Mouse (Mus musculus) testis, adult 2 months (tissue): ENCODE data around the gene Sgca. TPM values are rescaled to one million over a fixed set of nuclear protein-coding genes. Genes with fewer than 3 reads are reported as not detected.

Experiments used
- H3K27ac ChIP-seq: fragments of 200-500 bp; 2 replicates; pipeline ENCODE4 v1.5.1; 2012; ENCODE audit warnings: low read depth, low read length; ENCODE audit not compliant: control insufficient read depth, insufficient read depth
- H3K27me3 ChIP-seq: fragments of 200-500 bp; 2 replicates; pipeline ENCODE4 v1.6.1; 2012; ENCODE audit warnings: mild to moderate bottlenecking, low read length, moderate library complexity; ENCODE audit not compliant: control insufficient read depth, insufficient read depth
- H3K36me3 ChIP-seq: fragments of 200-500 bp; 2 replicates; pipeline ENCODE4 v1.6.1; 2012; ENCODE audit warnings: mild to moderate bottlenecking, low read length; ENCODE audit not compliant: control insufficient read depth, insufficient read depth
- H3K4me1 ChIP-seq: fragments of 200-500 bp; 2 replicates; pipeline ENCODE4 v1.6.1; 2012; ENCODE audit warnings: low read length; ENCODE audit not compliant: control insufficient read depth, insufficient read depth
- H3K4me3 ChIP-seq: fragments of 200-500 bp; 2 replicates; pipeline ENCODE4 v1.5.1; 2012; ENCODE audit warnings: low read depth, mild to moderate bottlenecking, low read length, moderate library complexity, mixed read lengths; ENCODE audit not compliant: control insufficient read depth
- CTCF ChIP-seq: fragments of 200-500 bp; IDR thresholded peaks from 2 replicates; pipeline ENCODE4 v1.5.1; 2012; ENCODE audit warnings: low read depth, mild to moderate bottlenecking, inconsistent platforms, low read length, moderate library complexity; ENCODE audit not compliant: control insufficient read depth, insufficient read depth, insufficient replicate concordance
- POLR2A ChIP-seq: fragments of 200-500 bp; IDR thresholded peaks from 2 replicates; pipeline ENCODE4 v1.6.1; 2012; ENCODE audit warnings: low read depth, mild to moderate bottlenecking, inconsistent platforms, low read length, moderate library complexity; ENCODE audit not compliant: control insufficient read depth
- polyA plus RNA-seq: library from polyadenylated mRNA; depleted of rRNA; stranded (reverse); fragments of >200 nt; gene quantifications from 2 replicates; pipeline ENCODE4 v1.2.3, GENCODE M21; 2012; rRNA removed

Sgca gene
- polyA plus RNA-seq, 1 experiment = 27.5 TPM

DNA sequence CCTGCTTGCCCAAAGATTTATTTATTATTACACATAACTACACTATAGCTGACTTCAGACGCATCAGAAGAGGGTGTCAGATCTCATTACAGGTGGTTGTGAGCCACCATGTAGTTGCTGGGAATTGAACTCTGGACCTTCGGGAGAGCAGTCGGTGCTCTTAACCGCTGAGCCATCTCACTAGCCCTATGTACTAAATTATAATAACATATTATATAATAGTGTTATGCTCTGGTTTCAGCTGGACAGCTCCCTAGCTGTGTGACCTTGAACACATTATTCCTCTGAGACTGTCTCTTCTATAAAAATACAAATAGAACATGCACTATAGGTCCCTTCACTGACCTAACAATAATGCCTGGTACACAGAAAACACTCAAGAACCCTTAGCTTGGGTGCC, 51.1 kb downstream of the Sgca start:
- TF ChIP-seq POLR2A = no peak
- TF ChIP-seq CTCF = no peak
- no peaks in the 10 kb centered on the region for H3K27me3 ChIP-seq
- H3K4me1 ChIP-seq = peaks cover 6% of the 10 kb centered on the region
- H3K36me3 ChIP-seq = no peaks in the 10 kb centered on the region
- no peak overlapping the region for H3K27ac ChIP-seq
- H3K4me3 ChIP-seq = no peak overlapping the region

DNA sequence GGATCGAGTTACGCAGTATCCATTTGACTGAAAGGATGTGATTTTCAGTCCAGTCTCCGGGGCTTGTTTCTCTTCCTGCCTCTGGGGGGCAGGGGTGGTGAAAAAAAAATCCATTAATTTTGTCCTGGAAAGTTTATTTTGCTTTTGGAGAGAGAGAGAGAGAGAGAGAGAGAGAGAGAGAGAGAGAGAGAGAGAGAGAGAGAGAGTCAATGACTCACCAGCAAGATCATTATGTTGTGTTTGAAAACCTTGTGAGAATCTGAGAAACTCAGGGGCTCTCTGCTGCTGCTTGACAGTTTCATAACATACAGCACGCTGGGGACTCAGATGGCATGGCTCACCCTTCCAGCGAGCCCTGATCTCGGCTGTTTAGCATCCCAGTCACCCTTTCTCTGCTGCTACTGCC, 55.1 kb downstream of the Sgca start:
- no peaks in the 10 kb centered on the region; the same call in 1 of the 2 replicates for H3K4me1 ChIP-seq
- H3K27ac ChIP-seq = no peak overlapping the region
- TF ChIP-seq POLR2A (no peak), CTCF (no peak)

DNA sequence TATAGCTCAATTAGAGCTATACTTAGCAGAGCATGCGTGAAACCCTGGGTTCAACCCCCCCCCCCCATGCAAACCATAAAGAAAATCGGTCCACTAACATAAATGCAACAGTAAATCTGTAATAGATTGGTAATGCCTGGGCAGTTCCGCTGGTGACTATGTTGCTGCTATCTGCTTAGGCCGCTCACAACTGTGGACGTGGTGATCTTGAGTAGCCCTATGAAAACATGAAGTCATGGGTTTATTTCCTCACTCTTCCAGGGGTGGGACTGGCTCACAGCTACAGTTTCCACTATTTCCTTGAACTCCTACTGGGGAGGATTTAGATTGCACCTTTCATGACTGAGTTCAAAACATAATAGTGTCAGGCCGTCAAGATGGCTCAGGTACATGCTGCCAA, 58.4 kb downstream of the Sgca start:
- no peak overlapping the region for H3K4me3 ChIP-seq
- no peak for TF ChIP-seq POLR2A
- TF ChIP-seq CTCF = no peak
- no peaks in the 10 kb centered on the region for H3K27me3 ChIP-seq
- no peaks in the 10 kb centered on the region; the same call in 1 of the 2 replicates for H3K4me1 ChIP-seq
- H3K36me3 ChIP-seq = no peaks in the 10 kb centered on the region
- H3K27ac ChIP-seq = no peak overlapping the region

More for the DNA sequence above, 55.1 kb downstream of the Sgca start:
- Histone ChIP-seq H3K4me3 (no peak overlapping the region), H3K36me3 (no peaks in the 10 kb centered on the region), H3K27me3 (no peaks in the 10 kb centered on the region)

DNA sequence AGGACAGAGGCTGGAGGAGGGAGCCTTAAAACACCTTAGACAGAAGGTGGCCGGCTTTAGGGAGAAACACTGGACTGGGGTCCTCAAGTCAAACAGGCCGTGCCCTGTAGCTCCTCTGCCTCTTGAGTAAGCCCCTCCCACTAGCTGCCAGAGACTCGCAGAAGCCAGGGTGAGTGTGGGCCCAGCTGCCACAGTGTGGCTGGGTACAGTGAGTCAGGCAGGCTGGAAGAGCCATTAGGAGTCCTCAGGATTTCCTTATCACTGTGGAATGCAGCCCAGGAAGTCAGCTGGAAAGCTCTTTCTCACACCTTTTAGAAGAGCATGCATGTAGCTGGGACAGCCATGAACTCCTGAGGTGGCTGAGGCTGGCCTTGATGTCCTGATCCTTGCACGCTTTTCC, 59.6 kb downstream of the Sgca start:
- Histone ChIP-seq H3K4me1 (no peaks in the 10 kb centered on the region; the same call in 1 of the 2 replicates), H3K4me3 (no peak overlapping the region), H3K36me3 (no peaks in the 10 kb centered on the region), H3K27ac (no peak overlapping the region), H3K27me3 (no peaks in the 10 kb centered on the region)
- TF ChIP-seq CTCF = no peak

DNA sequence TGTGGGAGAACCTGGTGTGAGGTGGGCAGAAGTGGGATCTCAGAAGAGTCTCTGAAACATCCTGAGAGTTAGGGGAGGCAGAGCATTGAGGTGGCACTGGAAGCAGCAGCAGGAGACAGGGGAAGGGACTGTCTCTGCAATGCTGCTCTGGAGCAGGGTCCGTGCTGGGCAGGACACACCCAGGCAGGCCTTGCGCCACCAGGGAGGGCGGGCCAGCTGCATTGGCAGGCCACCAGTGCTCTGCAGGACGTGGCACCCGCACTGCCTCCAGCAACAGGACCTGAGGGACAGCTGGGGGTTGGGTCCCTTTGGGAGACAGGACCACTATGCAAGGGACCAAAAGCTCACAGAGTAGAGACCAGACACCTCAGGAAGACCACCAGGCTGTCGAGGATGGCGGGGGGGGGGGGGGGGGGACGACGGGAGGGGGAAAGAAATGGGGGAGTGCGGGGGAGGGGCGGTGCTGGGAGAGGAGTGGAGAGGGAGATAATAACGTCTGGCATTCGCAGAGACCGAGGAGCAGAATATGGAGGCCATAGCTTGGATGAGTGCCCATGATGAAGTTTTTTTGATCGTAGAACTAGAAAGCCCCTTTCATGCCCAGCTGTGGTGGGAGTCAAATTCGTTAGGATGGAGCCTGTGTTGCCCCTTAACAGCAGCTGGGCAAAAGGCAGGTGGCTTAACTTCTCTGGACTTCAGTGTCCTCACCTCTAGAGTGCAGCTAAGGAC, 60.3 kb downstream of the Sgca start:
- Histone ChIP-seq H3K27ac (no peak overlapping the region), H3K4me3 (no peak overlapping the region), H3K27me3 (no peaks in the 10 kb centered on the region), H3K36me3 (no peaks in the 10 kb centered on the region), H3K4me1 (no peaks in the 10 kb centered on the region; the same call in 1 of the 2 replicates)
- TF ChIP-seq CTCF (no peak), POLR2A (no peak)

- no peaks in the 10 kb centered on the region for H3K27me3 ChIP-seq
- H3K27ac ChIP-seq = 0 out of 2 replicates have a peak overlapping the region, but pooled peaks have one; percentile 33
- no peaks in the 10 kb centered on the region; the same call in 1 of the 2 replicates for H3K4me1 ChIP-seq
- H3K4me3 ChIP-seq = no peak overlapping the region
- no peaks in the 10 kb centered on the region for H3K36me3 ChIP-seq
- TF ChIP-seq POLR2A = no peak
- TF ChIP-seq CTCF = no peak
Measured at GRCm38 (mm10) chr11:94913302-94914090, 62.6 kb downstream of the Sgca start.

Other genes with a start within 250 kb of the Sgca start
- gene Cdc34b, start 234.5 kb downstream of the Sgca start, polyA plus RNA-seq = 0.91 and 1.2 TPM in 2 replicates
- not detected in 2 replicates for gene Tmem92, start 193.6 kb downstream of the Sgca start, polyA plus RNA-seq
- 14.3 and 18.0 TPM in 2 replicates for gene Col1a1, start 40.1 kb downstream of the Sgca start, polyA plus RNA-seq
- gene Hils1, start 8.7 kb downstream of the Sgca start, polyA plus RNA-seq = 1,028 and 1,102 TPM in 2 replicates
- 14.6 and 15.0 TPM in 2 replicates for gene Ppp1r9b, start 14.7 kb upstream of the Sgca start, polyA plus RNA-seq
- gene Samd14, start 33.6 kb upstream of the Sgca start, polyA plus RNA-seq = 0.67 and 0.75 TPM in 2 replicates
- gene Pdk2, start 65.0 kb upstream of the Sgca start, polyA plus RNA-seq = 220 and 229 TPM in 2 replicates
- gene Itga3, start 100.5 kb upstream of the Sgca start, polyA plus RNA-seq = 1.5 and 2.2 TPM in 2 replicates
- gene Dlx3, start 143.8 kb upstream of the Sgca start, polyA plus RNA-seq = 0.04 TPM in 2 replicates
- gene Dlx4, start 169.9 kb upstream of the Sgca start, polyA plus RNA-seq = 1.4 and 2.1 TPM in 2 replicates